Mouse (Mus musculus) embryonic facial prominence, embryonic 14.5 days (tissue): Measurements from ENCODE around the gene Aff4. TPM values are rescaled to one million over a fixed set of nuclear protein-coding genes. Genes with fewer than 3 reads are reported as not detected.
"Not testable (repeated sequence)": the region's sequence is repeated elsewhere in the genome, so short reads cannot be mapped to it uniquely, and the experiment has no call there.

Experiments
- ATAC-seq: fragments of 200-750 bp; cut with Nextera tagmentation; 2 replicates; pipeline ENCODE4 v1.8.0; 2017; ENCODE audit warnings: low read depth, moderate number of reproducible peaks, moderate TSS enrichment
- DNase-seq: peaks from one replicate; pipeline ENCODE4 v3.0.0-alpha.2; 2015; ENCODE audit warnings: low spot score
- H3K27ac ChIP-seq: fragments of 300-500 bp; sonication (generic); replicated peaks from 2 replicates; pipeline ENCODE4 v1.5.1; 2014; ENCODE audit warnings: low read depth, mild to moderate bottlenecking, low read length, moderate library complexity
- H3K27me3 ChIP-seq: fragments of 300-500 bp; sonication (generic); replicated peaks from 2 replicates; pipeline ENCODE4 v1.6.1; 2014; ENCODE audit warnings: low read length; ENCODE audit not compliant: control insufficient read depth, insufficient read depth
- H3K36me3 ChIP-seq: fragments of 300-500 bp; sonication (generic); 2 replicates; pipeline ENCODE4 v1.6.1; 2014; ENCODE audit warnings: low read length, mixed read lengths; ENCODE audit not compliant: control insufficient read depth, insufficient read depth
- H3K4me1 ChIP-seq: fragments of 300-500 bp; sonication (generic); 2 replicates; pipeline ENCODE4 v1.6.1; 2014; ENCODE audit warnings: antibody characterized with exemption, low read length; ENCODE audit not compliant: control insufficient read depth, insufficient read depth
- H3K4me2 ChIP-seq: fragments of 300-500 bp; sonication (generic); 2 replicates; pipeline ENCODE4 v1.6.1; 2014; ENCODE audit warnings: low read depth, mild to moderate bottlenecking, low read length, moderate library complexity, mixed read lengths
- H3K4me3 ChIP-seq: fragments of 300-500 bp; sonication (generic); 2 replicates; pipeline ENCODE4 v1.5.1; 2014; ENCODE audit warnings: low read depth, mild to moderate bottlenecking, low read length
- H3K9ac ChIP-seq: fragments of 300-500 bp; sonication (generic); 2 replicates; pipeline ENCODE4 v1.6.1; 2014; ENCODE audit warnings: low read depth, mild to moderate bottlenecking, low read length, moderate library complexity, mixed read lengths
- H3K9me3 ChIP-seq: fragments of 300-500 bp; sonication (generic); 2 replicates; pipeline ENCODE4 v1.6.1; 2016; ENCODE audit warnings: low read length; ENCODE audit not compliant: control insufficient read depth
- WGBS: fragments of 180-500 bp; shearing (Covaris S2); extraction: QIAGEN DNeasy Blood & Tissue Kit; methylation state at CpG from one replicate; pipeline ENCODE4 v1.1.7; 2014; 5-methylcytosine and 5-hydroxymethylcytosine counted together
- polyA plus RNA-seq: library from polyadenylated mRNA; unstranded; fragments of >200 nt; fragmentation: Nextera tagmentation; extraction: Ambion mirVana; gene quantifications from 2 replicates; pipeline ENCODE4 v1.2.1, GENCODE M21; 2014

Gene Aff4
- polyA plus RNA-seq, 1 experiment from 2014 or later: 59.7 TPM

DNA sequence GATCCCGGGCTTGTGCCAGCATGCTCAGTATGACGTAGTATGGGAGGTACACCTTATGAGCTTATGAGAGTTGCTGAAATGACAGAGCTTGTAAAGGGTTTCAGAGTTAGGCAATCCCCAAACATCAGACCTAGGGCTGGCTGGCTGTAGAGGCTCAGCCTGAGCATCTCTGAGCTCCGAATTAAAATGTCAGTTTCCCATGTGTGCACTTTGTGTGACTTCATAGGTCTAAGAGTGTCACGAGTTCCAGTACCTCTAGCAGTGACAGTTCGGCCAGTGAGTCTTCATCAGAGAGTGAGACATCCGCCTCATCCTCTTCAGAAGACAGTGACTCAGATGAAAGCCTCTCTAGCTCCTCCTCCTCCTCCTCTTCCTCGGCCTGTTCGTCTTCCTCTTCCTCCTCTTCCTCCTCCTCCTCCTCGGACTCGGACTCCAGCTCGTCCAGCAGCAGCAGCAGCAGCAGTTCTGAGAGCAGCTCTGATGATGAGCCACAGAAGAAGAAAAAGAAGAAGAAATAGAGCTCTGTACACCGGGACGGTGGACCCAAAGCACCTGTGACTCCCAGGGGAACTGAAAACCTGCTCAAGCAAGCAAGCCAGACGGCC is 18.5 kb upstream of the Aff4 start:
- Histone ChIP-seq H3K9ac (no peak overlapping the region), H3K27ac (no peak overlapping the region), H3K4me3 (no peak overlapping the region), H3K4me2 (no peak overlapping the region), H3K9me3 (no peaks in the 10 kb centered on the region), H3K27me3 (no peaks in the 10 kb centered on the region), H3K36me3 (peaks cover 61% of the 10 kb centered on the region), H3K4me1 (no peaks in the 10 kb centered on the region)
- WGBS: 82% methylated on average over 14 of the region's 14 CpGs
- DNase-seq (no peak), ATAC-seq (no peak)

DNA sequence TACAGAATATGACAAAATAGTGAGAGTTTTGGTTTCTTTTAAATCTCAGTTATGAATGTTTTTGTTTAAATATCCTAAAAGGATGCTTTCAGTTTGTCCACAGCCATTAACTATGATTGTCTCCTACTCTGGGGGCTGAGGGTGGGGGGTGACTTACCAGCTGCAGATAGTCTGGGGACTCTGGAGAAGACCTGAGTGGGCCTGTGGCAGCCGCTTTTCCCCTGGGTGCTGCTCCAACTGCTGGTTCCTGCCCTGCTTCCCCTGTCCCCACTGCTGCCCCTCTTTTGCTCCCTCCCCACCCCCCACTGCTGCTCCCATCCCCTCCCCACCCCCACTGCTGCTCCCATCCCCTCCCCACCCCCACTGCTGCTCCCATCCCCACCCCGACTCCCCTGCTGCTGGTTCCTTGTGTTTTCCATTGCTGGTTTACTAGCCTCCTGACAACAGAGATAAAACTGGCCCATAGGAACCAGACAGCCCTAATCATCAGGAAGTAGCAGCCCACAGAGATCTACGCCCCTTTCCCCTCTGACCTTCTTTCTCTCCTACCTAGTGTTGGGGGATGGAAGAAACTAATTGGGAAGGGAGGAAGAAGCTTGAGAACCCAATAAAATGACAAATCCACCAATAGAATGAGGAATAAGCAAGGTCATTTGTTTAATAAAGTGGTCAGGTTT is 15.0 kb upstream of the Aff4 start:
- no peaks in the 10 kb centered on the region for H3K9me3 ChIP-seq
- H3K27ac ChIP-seq: no peak overlapping the region
- no peaks in the 10 kb centered on the region for H3K27me3 ChIP-seq
- no peak overlapping the region for H3K4me3 ChIP-seq
- WGBS: 34% methylated on average over 3 of the region's 3 CpGs
- no peaks in the 10 kb centered on the region for H3K4me1 ChIP-seq
- no peak overlapping the region for H3K9ac ChIP-seq
- no peak for ATAC-seq
- no peak for DNase-seq
- H3K36me3 ChIP-seq: peaks cover 29% of the 10 kb centered on the region
- no peak overlapping the region for H3K4me2 ChIP-seq

DNA sequence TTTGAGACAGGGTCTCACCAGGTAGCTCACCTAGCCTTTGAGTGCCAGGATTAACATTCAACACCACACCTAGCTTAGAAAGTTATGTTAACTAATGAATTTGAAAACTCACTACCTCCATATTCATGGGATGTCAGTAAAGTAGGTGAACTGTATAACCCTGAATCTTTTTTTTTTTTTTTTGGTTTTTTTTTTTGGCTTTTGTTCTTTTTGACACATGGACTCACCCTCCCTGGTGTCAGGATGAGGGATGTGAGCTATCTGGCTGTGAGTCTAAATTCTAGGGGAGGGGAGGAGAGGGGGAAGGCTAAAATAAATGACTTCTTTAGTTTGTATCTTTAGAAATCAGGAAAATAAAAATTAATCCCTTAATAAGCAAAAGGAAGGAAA is 14.5 kb upstream of the Aff4 start:
- Histone ChIP-seq H3K4me2 (no peak overlapping the region), H3K9ac (no peak overlapping the region)

DNA sequence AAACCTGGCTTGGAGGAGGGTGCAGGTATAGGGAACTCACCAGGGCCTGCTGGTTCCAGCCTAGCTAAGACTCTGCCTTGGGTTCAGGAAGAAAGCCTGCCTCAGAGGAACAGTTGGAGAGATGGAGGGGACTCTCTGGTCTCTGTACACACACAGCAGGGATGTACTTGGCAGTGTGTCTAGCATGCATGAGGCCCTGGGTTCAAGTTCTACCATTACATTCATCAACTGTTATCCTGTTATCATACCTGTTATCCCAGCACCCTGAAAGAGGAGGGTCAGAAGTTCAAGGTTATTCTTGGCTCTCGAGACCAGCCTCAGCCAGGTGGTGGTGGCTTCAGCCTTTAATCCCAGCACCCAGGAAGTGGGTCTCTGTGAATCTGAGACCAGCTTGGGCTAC is 13.7 kb upstream of the Aff4 start:
- ATAC-seq (no peak), DNase-seq (no peak)
- 63% methylated on average over 1 of the region's 1 CpGs for WGBS
- H3K4me3 ChIP-seq: no peak overlapping the region
- H3K27ac ChIP-seq: no peak overlapping the region
- no peaks in the 10 kb centered on the region for H3K4me1 ChIP-seq
- H3K27me3 ChIP-seq: no peaks in the 10 kb centered on the region
- peaks cover 16% of the 10 kb centered on the region for H3K36me3 ChIP-seq
- H3K9ac ChIP-seq: no peak overlapping the region
- H3K9me3 ChIP-seq: no peaks in the 10 kb centered on the region
- H3K4me2 ChIP-seq: no peak overlapping the region

More for the DNA sequence above, 14.5 kb upstream of the Aff4 start:
- H3K4me1 ChIP-seq: no peaks in the 10 kb centered on the region
- H3K27me3 ChIP-seq: no peaks in the 10 kb centered on the region
- no peak overlapping the region for H3K27ac ChIP-seq
- H3K9me3 ChIP-seq: no peaks in the 10 kb centered on the region
- H3K4me3 ChIP-seq: no peak overlapping the region
- no peak for DNase-seq
- H3K36me3 ChIP-seq: peaks cover 23% of the 10 kb centered on the region
- ATAC-seq: no peak

DNA sequence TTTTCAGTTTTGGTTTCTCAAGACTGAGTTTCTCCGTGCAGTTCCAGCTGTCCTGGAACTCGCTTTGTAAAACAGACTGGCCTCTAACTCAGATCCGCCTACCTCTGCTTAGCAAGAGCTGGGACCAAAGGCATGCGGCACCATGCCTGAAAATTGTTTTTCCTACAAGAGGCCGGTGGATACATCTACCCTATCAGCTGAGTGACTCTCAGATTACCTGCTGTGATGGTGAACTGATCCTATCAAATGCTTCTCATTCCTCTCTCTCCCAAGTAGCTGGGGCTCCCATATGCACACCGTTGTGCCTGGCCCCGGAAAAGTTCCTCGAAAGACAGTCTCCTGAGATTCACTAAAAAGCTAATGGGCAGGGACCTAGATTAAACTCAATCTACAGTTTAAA is 12.9 kb upstream of the Aff4 start:
- H3K4me3 ChIP-seq: no peak overlapping the region
- H3K4me2 ChIP-seq: no peak overlapping the region
- no peaks in the 10 kb centered on the region for H3K4me1 ChIP-seq
- peaks cover 8% of the 10 kb centered on the region for H3K36me3 ChIP-seq
- ATAC-seq (no peak), DNase-seq (no peak)
- H3K9me3 ChIP-seq: no peaks in the 10 kb centered on the region
- H3K27ac ChIP-seq: no peak overlapping the region
- H3K9ac ChIP-seq: no peak overlapping the region
- 59% methylated on average over 8 of the region's 8 CpGs for WGBS
- H3K27me3 ChIP-seq: no peaks in the 10 kb centered on the region

DNA sequence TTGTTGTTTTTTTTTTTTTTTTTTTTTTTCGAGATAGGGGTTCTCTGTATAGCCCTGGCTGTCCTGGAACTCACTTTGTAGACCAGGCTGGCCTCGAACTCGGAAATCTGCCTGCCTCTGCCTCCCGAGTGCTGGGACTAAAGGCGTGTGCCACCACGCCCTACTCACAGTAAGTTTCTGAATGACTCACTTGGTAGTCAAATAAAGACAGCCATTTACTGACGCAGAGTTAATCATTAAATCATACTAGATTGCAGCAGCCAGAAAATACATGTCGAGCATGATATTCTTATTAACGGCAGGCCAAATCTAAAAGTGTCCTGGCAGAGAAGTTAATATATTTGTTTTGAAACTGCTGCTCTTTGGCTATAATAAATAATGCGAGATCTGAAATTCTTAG is 9.6 kb upstream of the Aff4 start:
- not testable (repeated sequence) for DNase-seq, H3K27ac ChIP-seq, H3K4me3 ChIP-seq, H3K27me3 ChIP-seq, H3K4me1 ChIP-seq, H3K4me2 ChIP-seq, H3K36me3 ChIP-seq, H3K9ac ChIP-seq, H3K9me3 ChIP-seq, ATAC-seq
- 85% methylated on average over 10 of the region's 10 CpGs for WGBS

DNA sequence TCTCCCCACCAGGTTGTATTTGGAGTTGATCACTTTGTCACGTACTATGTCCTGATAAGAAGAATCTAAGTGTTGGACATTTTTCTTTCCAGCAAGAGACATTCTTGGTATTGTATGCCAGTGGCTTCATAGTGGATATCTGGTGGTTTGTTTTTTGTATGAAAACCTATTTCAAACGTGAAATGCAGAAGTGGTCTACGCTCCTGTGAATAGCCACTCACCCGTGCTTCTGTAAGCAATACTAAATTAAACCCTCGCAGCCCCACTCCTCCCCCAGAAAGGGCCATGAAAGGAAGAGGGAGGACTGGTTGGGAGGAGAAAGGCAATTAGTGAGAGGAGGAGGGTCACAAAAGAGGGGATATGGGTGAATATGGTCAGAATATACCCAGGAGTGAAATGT is 7.9 kb upstream of the Aff4 start:
- 63% methylated on average over 5 of the region's 5 CpGs for WGBS
- no peak overlapping the region for H3K4me2 ChIP-seq
- no peaks in the 10 kb centered on the region for H3K9me3 ChIP-seq
- H3K4me3 ChIP-seq: no peak overlapping the region
- DNase-seq (no peak), ATAC-seq (no peak)
- H3K27ac ChIP-seq: no peak overlapping the region
- no peaks in the 10 kb centered on the region for H3K27me3 ChIP-seq
- no peaks in the 10 kb centered on the region for H3K36me3 ChIP-seq
- no peaks in the 10 kb centered on the region for H3K4me1 ChIP-seq
- H3K9ac ChIP-seq: no peak overlapping the region

DNA sequence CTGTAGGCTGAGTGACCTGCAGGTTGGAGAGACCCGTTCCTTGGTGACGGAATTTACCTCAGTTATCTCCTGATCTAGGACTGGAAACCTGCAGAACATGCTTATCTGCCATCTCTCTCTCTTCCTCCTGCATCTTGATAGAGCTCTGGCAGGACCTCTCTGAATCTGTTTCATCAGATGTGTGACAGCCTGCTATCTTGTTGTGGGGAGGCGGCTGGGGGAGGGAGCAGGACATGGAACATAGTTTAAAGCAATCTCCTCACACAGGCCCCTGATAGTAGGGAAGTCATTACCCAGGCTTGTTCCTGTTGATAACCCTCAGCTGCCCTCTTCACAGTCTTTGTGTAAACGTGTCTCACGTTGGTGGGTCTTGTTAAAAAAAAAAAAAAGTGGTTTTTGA is 5.3 kb upstream of the Aff4 start:
- no peak for ATAC-seq
- WGBS: 19% methylated on average over 5 of the region's 5 CpGs

DNA sequence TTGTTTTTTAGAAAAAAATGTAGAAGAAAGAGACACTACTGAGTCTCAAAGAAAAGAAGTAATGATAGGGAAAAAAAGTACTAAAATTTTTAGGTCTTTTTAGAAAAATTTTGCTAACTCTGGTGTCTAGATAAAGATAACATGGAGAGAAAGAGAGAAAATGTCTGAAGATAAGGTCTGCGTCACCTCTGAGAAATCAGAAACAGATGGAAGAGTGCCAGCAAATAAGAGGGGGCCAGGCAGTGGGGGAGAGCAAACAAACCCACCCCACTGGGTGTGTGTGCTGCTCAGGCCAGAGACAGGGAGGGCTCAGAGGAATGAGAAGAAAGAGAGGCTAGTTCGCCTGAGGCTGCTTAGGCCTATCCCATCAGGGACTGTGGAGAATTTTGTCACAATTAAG is 4.9 kb upstream of the Aff4 start:
- Histone ChIP-seq H3K4me2 (no peak overlapping the region), H3K27me3 (no peaks in the 10 kb centered on the region), H3K4me1 (no peaks in the 10 kb centered on the region), H3K9ac (no peak overlapping the region), H3K27ac (no peak overlapping the region), H3K4me3 (no peak overlapping the region), H3K9me3 (no peaks in the 10 kb centered on the region), H3K36me3 (no peaks in the 10 kb centered on the region)
- 12% methylated on average over 2 of the region's 2 CpGs for WGBS
- no peak for DNase-seq
- no peak for ATAC-seq

More for the DNA sequence above, 5.3 kb upstream of the Aff4 start:
- H3K4me3 ChIP-seq: no peak overlapping the region
- no peak overlapping the region for H3K27ac ChIP-seq
- H3K9me3 ChIP-seq: no peaks in the 10 kb centered on the region
- no peaks in the 10 kb centered on the region for H3K27me3 ChIP-seq
- no peak for DNase-seq
- no peaks in the 10 kb centered on the region for H3K36me3 ChIP-seq
- no peak overlapping the region for H3K9ac ChIP-seq
- H3K4me2 ChIP-seq: no peak overlapping the region
- no peaks in the 10 kb centered on the region for H3K4me1 ChIP-seq
